Mouse (Mus musculus) CD4-positive, CD25-positive, alpha-beta regulatory T cell (primary cell): Measurements from ENCODE around the gene Olfr1417. TPM values are rescaled to one million over a fixed set of nuclear protein-coding genes. Genes with fewer than 3 reads are reported as not detected.

Experiments used
- polyA plus RNA-seq: library from polyadenylated mRNA; unstranded; fragments of 100-300 nt; shearing (Covaris generic); gene quantifications from one replicate; pipeline ENCODE4 v1.2.1, GENCODE M21; 2017

Gene Olfr1417
- polyA plus RNA-seq, result not detected

GRCm38 (mm10) chr19:11839119-11839518, at the start of gene Olfr1417:
Gene Olfr1417, minus strand, starts transcription at chr19:11839219.

DNA sequence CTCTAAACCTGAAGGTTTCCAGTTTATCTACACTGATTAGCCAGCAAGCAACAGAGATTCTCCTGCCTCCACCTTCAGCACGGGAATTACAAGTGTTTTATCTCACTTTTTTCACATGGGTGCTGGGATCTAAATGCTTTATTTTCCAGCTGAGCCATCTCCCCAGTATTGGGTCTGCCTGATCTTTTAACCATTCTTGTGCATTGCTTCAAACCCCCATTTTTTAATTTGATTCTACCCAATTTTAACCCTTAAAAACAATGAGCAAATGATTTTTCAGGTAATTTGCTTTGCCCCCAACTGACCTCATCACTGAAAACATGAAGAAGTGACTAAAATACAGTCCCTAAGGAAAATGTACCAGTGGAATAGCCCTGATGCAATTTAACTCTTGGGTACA, 47.2 kb upstream of the Olfr1417 start, which contains the start of gene Olfr1420:
Gene Olfr1420 (plus strand): TSS at position 301 of the 400 bp plus-strand sequence.

GRCm38 (mm10) chr19:11875006-11875405, 36.0 kb upstream of the Olfr1417 start, which contains the start of gene Olfr1419:
Gene Olfr1419, minus strand, starts transcription at chr19:11875106.

DNA sequence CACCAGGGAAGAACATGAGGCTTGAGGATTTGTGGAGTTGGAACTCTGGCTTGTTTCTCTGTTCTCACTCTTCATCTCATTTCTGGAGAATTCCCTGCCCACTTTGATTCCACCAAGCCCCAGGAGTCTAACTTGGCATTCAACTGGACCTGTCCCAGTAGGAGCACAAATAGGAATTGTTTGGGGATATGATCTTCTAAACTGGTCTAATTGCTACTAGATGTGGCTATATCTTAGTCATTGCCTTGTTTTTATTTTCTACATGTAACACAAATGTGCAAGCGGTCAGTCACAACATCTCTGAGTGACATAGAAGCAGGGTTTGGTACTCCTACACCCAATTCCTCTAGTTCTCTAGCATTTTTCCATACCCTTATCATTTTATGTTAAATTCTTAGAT, 21.9 kb upstream of the Olfr1417 start, which contains the start of gene Olfr1418:
Gene Olfr1418 (minus strand): TSS at position 101 of the 400 bp plus-strand sequence.

DNA sequence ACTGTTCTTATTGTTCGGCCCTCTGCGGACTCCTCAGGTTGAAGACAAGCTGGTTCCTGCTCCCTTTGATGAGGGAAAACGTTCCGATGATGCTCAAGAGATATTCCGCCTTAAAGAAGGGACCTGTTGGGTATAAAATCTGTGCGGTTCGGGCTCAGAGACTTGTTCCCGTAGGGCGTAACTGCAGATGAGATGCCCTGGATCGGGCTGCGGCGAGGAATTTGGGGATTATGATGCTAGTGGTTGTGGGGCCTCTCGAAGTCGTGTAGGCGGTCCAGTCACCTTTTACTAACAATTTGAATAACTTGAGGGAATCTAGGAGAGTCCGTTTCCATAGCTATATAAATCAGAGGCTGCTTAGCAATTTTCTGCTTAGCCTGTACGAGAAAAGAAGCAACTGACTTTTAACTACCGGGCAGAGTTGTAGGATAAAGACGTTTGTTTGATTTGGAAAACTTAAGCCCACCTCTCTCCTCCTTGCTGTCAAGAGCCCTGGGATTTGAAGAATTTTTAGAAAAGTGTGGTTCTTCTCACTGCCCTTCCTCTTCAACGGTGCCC, 19.8 kb downstream of the Olfr1417 start, which contains the start of gene Stx3:
Gene Stx3 (minus strand): TSS at position 261 of the 558 bp plus-strand sequence.

Other genes with a start within 250 kb of the Olfr1417 start
- gene Ms4a6d, start 234.4 kb downstream of the Olfr1417 start, polyA plus RNA-seq, result 7.8 TPM
- 0.31 TPM for gene Ms4a2, start 215.5 kb downstream of the Olfr1417 start, polyA plus RNA-seq
- not detected for gene Ms4a3, start 198.4 kb downstream of the Olfr1417 start, polyA plus RNA-seq
- gene Oosp2, start 178.7 kb downstream of the Olfr1417 start, polyA plus RNA-seq, result not detected
- gene Oosp1, start 148.1 kb downstream of the Olfr1417 start, polyA plus RNA-seq, result not detected
- not detected for gene Oosp3, start 142.2 kb downstream of the Olfr1417 start, polyA plus RNA-seq
- not detected for gene Gif, start 91.7 kb downstream of the Olfr1417 start, polyA plus RNA-seq
- 42.4 TPM for gene Mrpl16, start 68.8 kb downstream of the Olfr1417 start, polyA plus RNA-seq
- gene Stx3, start 19.8 kb downstream of the Olfr1417 start, polyA plus RNA-seq, result 1.9 TPM
- gene Olfr1418, start 21.8 kb upstream of the Olfr1417 start, polyA plus RNA-seq, result 0.11 TPM
- gene Olfr1419, start 35.9 kb upstream of the Olfr1417 start, polyA plus RNA-seq, result not detected
- not detected for gene Olfr1420, start 47.3 kb upstream of the Olfr1417 start, polyA plus RNA-seq
- 22.5 TPM for gene Patl1, start 73.2 kb upstream of the Olfr1417 start, polyA plus RNA-seq
- 46.5 TPM for gene Osbp, start 126.7 kb upstream of the Olfr1417 start, polyA plus RNA-seq
- gene Olfr1423, start 202.1 kb upstream of the Olfr1417 start, polyA plus RNA-seq, result 0.04 TPM
- gene Olfr1424, start 223.5 kb upstream of the Olfr1417 start, polyA plus RNA-seq, result not detected
- not detected for gene Olfr1425, start 238.5 kb upstream of the Olfr1417 start, polyA plus RNA-seq